Mouse (Mus musculus) limb, embryonic 15.5 days (tissue): ENCODE data around the gene Nckap5l. TPM values are rescaled to one million over a fixed set of nuclear protein-coding genes. Genes with fewer than 3 reads are reported as not detected.
A peak's percentile ranks its signal among the peaks of the same experiment; 100 is the strongest.

Source experiments
- ATAC-seq: fragments of 200-750 bp; cut with Nextera tagmentation; 2 replicates; pipeline ENCODE4 v1.8.0; 2017; ENCODE audit warnings: low read depth, moderate TSS enrichment; ENCODE audit not compliant: insufficient number of reproducible peaks, low FRiP score, low TSS enrichment
- H3K27ac ChIP-seq: fragments of 300-500 bp; sonication (generic); 2 replicates; pipeline ENCODE4 v1.5.1; 2015; ENCODE audit warnings: moderate library complexity, mild to moderate bottlenecking, inconsistent platforms
- H3K27me3 ChIP-seq: fragments of 300-500 bp; sonication (generic); 2 replicates; pipeline ENCODE4 v1.6.1; 2015; ENCODE audit warnings: inconsistent platforms
- H3K36me3 ChIP-seq: fragments of 300-500 bp; sonication (generic); 2 replicates; pipeline ENCODE4 v1.6.1; 2015; ENCODE audit warnings: inconsistent platforms
- H3K4me1 ChIP-seq: fragments of 300-500 bp; sonication (generic); 2 replicates; pipeline ENCODE4 v1.6.1; 2015; ENCODE audit warnings: inconsistent platforms
- H3K4me2 ChIP-seq: fragments of 300-500 bp; sonication (generic); 2 replicates; pipeline ENCODE4 v1.6.1; 2015; ENCODE audit warnings: mild to moderate bottlenecking, inconsistent platforms
- H3K4me3 ChIP-seq: fragments of 300-500 bp; sonication (generic); 2 replicates; pipeline ENCODE4 v1.5.1; 2015; ENCODE audit warnings: mild to moderate bottlenecking, inconsistent platforms
- H3K9ac ChIP-seq: fragments of 300-500 bp; sonication (generic); 2 replicates; pipeline ENCODE4 v1.6.1; 2015; ENCODE audit warnings: inconsistent platforms
- H3K9me3 ChIP-seq: fragments of 300-500 bp; sonication (generic); 2 replicates; pipeline ENCODE4 v1.6.1; 2016; ENCODE audit warnings: inconsistent platforms
- WGBS: fragments of 180-500 bp; shearing (Covaris S2); methylation state at CpG from one replicate; pipeline ENCODE4 v1.1.7; 2015; 5-methylcytosine and 5-hydroxymethylcytosine counted together
- polyA plus RNA-seq: library from polyadenylated mRNA; unstranded; fragments of >200 nt; fragmentation: Nextera tagmentation; extraction: Ambion mirVana; gene quantifications from 2 replicates; pipeline ENCODE4 v1.2.1, GENCODE M21; 2015

Nckap5l gene
- polyA plus RNA-seq, 1 experiment from 2014 or later, result 10.5 TPM

DNA sequence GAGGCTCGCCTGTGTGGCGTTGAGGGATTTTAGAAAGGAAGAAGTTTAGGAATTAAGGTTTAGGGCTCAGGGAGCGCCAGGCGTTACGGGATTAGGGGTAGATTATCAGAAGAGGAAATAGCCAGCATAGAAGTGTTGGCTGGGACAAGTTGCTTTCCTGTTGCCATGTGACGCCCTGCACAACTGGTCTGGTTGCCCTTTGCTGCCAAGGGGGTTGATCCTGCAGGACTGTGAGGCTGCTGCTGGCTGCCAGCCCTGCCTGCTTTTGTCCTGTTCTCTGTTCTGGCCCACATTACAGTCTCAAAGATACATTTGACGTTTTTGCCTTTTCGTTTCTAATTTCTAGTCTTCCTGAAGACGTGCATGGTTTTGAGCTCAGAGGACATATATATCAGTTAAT, 52.4 kb downstream of the Nckap5l start:
- Histone ChIP-seq H3K9ac (no peak overlapping the region), H3K36me3 (peaks cover 79% of the 10 kb centered on the region), H3K4me2 (no peak overlapping the region), H3K4me1 (no peaks in the 10 kb centered on the region), H3K9me3 (no peaks in the 10 kb centered on the region), H3K27ac (no peak overlapping the region), H3K27me3 (no peaks in the 10 kb centered on the region), H3K4me3 (no peak overlapping the region)
- WGBS, result 86% methylated on average over 9 of the region's 9 CpGs
- ATAC-seq, result no peak

DNA sequence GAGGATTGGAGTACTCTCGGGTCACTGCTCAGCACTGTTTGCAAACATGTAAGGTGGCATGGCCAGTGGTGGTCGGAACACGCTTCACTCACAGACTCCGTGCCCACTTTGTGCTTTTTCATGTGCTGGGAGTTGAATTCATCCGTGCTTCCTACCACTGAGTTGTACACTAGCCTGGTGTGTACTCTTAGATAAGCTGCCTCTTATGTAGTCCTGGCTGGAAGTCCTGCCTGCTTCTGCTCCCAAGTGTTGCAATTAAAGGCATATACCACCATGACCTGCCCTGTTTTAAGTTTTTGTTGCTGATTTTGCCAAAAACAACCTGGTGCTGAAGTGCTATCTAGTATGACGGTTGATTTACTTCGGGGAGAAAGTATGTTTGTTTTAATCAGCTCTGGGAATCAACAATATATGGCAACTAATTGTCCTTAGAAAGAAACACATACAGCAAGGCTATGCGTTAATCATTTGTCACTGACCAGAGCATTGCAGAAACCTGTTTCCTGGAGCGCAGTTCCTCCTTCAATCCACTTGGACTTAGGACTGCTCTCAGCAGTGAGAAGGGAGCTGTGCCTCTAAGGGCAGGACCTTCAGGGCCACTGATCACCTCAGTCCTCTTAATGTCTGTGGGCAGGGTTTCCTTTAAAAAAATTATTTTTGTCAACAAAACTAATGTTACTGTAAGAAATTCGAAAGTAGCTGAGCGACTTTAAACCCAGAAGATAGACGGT, 54.2 kb downstream of the Nckap5l start:
- no peak overlapping the region for H3K9ac ChIP-seq
- H3K36me3 ChIP-seq, result peaks cover 62% of the 10 kb centered on the region
- 91% methylated on average over 12 of the region's 12 CpGs for whole genome bisulfite sequencing
- no peak for ATAC-seq
- H3K9me3 ChIP-seq, result no peaks in the 10 kb centered on the region
- no peak overlapping the region for H3K4me3 ChIP-seq
- no peak overlapping the region for H3K27ac ChIP-seq
- peaks cover 14% of the 10 kb centered on the region for H3K4me1 ChIP-seq
- H3K4me2 ChIP-seq, result no peak overlapping the region
- H3K27me3 ChIP-seq, result no peaks in the 10 kb centered on the region

DNA sequence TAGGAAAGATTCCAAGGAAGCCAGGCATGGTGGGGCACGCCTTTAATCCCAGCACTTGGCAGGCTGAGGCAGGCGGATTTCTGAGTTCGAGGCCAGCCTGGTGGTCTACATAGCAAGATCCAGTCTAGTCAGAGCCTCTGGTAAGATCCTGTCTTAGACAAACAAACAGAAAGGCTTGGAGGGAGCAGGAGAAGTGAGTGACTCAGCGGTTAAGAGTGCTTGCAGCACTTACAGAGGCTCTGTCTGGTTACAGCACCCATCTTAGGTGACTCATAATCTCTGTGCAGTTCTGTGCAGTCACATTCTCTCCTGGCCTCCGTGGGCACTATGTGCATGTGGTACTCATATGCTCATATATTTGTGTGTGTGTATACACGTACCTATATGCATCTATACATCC, 56.9 kb downstream of the Nckap5l start:
- 87% methylated on average over 6 of the region's 6 CpGs for whole genome bisulfite sequencing
- Histone ChIP-seq H3K9ac (no peak overlapping the region), H3K4me3 (no peak overlapping the region), H3K4me1 (peaks cover 28% of the 10 kb centered on the region), H3K9me3 (no peaks in the 10 kb centered on the region), H3K27ac (no peak overlapping the region), H3K27me3 (no peaks in the 10 kb centered on the region), H3K4me2 (no peak overlapping the region), H3K36me3 (peaks cover 35% of the 10 kb centered on the region)
- no peak for ATAC-seq

GRCm38 (mm10) chr15:99399503-99400245, 57.9 kb downstream of the Nckap5l start:
- no peak overlapping the region for H3K9ac ChIP-seq
- H3K27ac ChIP-seq, result peak overlapping the region; percentile 30; the same call in 1 of the 2 replicates
- H3K36me3 ChIP-seq, result peaks cover 26% of the 10 kb centered on the region

GRCm38 (mm10) chr15:99397622-99398021, 59.9 kb downstream of the Nckap5l start:
- Histone ChIP-seq H3K9ac (no peak overlapping the region), H3K9me3 (no peaks in the 10 kb centered on the region), H3K27me3 (no peaks in the 10 kb centered on the region), H3K4me3 (no peak overlapping the region), H3K4me1 (peaks cover 46% of the 10 kb centered on the region), H3K36me3 (peaks cover 7% of the 10 kb centered on the region), H3K27ac (no peak overlapping the region), H3K4me2 (no peak overlapping the region)
- no peak for ATAC-seq
- WGBS, result 75% methylated on average over 2 of the region's 2 CpGs

More at GRCm38 (mm10) chr15:99399503-99400245, 57.9 kb downstream of the Nckap5l start:
- 61% methylated on average over 15 of the region's 15 CpGs for WGBS
- no peak overlapping the region for H3K4me2 ChIP-seq
- no peaks in the 10 kb centered on the region for H3K27me3 ChIP-seq
- no peaks in the 10 kb centered on the region for H3K9me3 ChIP-seq
- H3K4me1 ChIP-seq, result peaks cover 37% of the 10 kb centered on the region
- H3K4me3 ChIP-seq, result no peak overlapping the region
- no peak for ATAC-seq

- 77% methylated on average over 4 of the region's 4 CpGs for WGBS
- H3K4me2 ChIP-seq, result no peak overlapping the region
- no peaks in the 10 kb centered on the region for H3K27me3 ChIP-seq
- ATAC-seq, result no peak
- no peak overlapping the region for H3K4me3 ChIP-seq
- no peaks in the 10 kb centered on the region for H3K9me3 ChIP-seq
- H3K4me1 ChIP-seq, result peaks cover 50% of the 10 kb centered on the region
- no peak overlapping the region for H3K9ac ChIP-seq
- H3K36me3 ChIP-seq, result peaks cover under 1% of the 10 kb centered on the region
- H3K27ac ChIP-seq, result no peak overlapping the region
These were observed 60.7 kb downstream of the Nckap5l start for GRCm38 (mm10) chr15:99396875-99397274.

DNA sequence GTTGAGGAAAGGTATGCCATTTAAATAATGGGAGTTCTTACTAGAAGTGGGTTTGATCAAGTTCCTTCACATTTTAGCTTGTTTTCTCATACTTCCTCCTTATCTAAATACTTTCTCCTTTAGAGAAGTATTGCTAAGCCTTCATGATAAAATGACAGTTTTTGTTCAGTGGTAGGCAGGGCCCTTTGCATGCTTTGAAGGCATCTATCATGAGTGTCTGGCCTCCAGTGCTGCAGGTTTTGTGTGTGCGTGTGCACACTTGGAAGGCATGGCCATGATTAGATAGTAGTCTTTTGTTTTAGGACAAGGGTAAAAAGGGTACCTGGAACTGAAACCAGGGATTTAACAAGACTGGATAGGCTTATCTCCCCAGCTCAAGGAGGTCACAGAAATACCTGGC, 61.1 kb downstream of the Nckap5l start:
- Histone ChIP-seq H3K9me3 (no peaks in the 10 kb centered on the region), H3K27me3 (no peaks in the 10 kb centered on the region), H3K4me2 (no peak overlapping the region), H3K4me3 (no peak overlapping the region), H3K4me1 (peaks cover 50% of the 10 kb centered on the region), H3K27ac (no peak overlapping the region), H3K9ac (no peak overlapping the region), H3K36me3 (no peaks in the 10 kb centered on the region; the same call in 1 of the 2 replicates)
- 68% methylated on average over 1 of the region's 1 CpGs for WGBS
- ATAC-seq, result no peak

GRCm38 (mm10) chr15:99393386-99394252, 63.9 kb downstream of the Nckap5l start:
- Histone ChIP-seq H3K4me1 (peaks cover 39% of the 10 kb centered on the region), H3K9ac (peak overlapping the region; percentile 69), H3K27ac (peak overlapping the region; percentile 95), H3K9me3 (no peaks in the 10 kb centered on the region), H3K4me3 (peak overlapping the region; percentile 68), H3K36me3 (no peaks in the 10 kb centered on the region), H3K27me3 (no peaks in the 10 kb centered on the region), H3K4me2 (peak overlapping the region; percentile 79)
- ATAC-seq, result no peak
- WGBS, result 3% methylated on average over 24 of the region's 24 CpGs

DNA sequence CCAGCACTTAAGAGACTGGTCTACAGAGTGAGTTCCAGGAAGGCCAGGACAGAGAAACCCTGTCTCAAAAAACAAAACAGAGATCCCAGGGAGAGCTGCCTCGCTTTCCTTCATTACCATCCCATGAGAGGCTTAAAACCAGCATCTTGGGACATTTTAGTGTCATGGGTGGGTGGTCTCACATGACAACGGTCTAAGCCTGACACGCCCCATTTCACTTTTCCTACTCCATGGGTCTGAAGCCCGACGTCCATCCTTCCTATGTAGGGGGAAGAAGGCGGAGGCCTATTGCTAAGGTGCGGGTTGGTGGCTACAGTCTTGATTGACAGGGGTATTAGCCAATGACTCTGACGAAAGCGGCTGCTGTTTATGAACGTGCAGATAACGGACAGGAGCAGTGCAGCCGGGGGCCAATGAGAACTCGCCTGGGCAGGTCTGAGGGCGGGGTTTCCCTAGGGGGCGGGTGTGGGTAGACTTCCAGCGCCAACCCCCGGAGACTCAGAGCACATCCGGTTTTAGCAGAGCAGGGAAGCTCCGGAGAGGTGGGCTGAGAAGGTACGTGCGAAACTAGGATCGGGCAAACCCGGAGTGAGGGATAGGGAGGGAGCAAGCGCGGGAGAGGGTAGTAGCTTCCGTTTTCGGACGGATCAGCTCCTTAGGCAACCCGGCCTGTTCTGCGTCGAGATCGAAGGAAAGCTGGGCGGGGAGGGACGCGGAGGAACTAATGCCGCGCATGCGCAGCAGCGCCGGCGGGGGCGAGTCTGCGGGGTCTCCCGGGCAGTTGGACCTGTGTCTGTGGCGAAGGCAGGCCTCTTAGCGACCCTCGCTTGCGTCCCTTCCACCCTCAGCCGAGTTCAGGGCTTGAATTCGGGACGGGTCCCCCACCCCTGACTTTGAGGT, 64.8 kb downstream of the Nckap5l start, which contains the start of gene Tmbim6:
Gene Tmbim6 (plus strand): TSS at position 397 of the 900 bp plus-strand sequence.
- H3K36me3 ChIP-seq, result no peaks in the 10 kb centered on the region
- no peaks in the 10 kb centered on the region for H3K27me3 ChIP-seq
- under 1% methylated on average over 51 of the region's 51 CpGs for WGBS
- peak within 1 kb of the TSS; percentile 79 for H3K4me2 ChIP-seq
- H3K4me3 ChIP-seq, result peak within 1 kb of the TSS; percentile 68
- H3K27ac ChIP-seq, result peak within 1 kb of the TSS; percentile 95
- peak; percentile 100 for ATAC-seq
- no peaks in the 10 kb centered on the region for H3K9me3 ChIP-seq
- peaks cover 35% of the 10 kb centered on the region for H3K4me1 ChIP-seq
- H3K9ac ChIP-seq, result peak within 1 kb of the TSS; percentile 69

DNA sequence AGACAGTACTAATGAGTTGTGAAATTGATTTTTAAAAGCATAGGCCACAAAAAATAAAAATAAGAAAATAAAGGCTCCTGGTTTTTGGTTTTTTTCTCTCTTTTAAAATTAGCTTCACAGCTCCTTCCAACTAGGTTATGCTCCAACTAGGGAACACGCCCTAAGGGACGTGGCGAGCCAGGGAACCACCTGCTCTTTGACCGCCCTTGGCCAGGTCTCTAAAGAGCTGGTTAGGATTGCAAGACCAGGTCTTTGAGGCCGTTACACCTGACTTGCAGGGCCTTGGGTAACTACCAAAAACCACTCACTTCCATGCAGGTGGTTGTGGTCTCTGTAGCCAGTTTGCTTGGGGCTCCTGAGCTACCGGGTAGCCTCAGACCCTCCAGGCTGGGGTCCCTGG, 65.6 kb downstream of the Nckap5l start:
- peak overlapping the region; percentile 33; the same call in 1 of the 2 replicates for H3K27ac ChIP-seq

More for the DNA sequence above, 65.6 kb downstream of the Nckap5l start:
- WGBS, result 81% methylated on average over 6 of the region's 6 CpGs
- Histone ChIP-seq H3K27me3 (no peaks in the 10 kb centered on the region), H3K4me2 (peak overlapping the region; percentile 60), H3K4me3 (peak overlapping the region; percentile 68), H3K36me3 (no peaks in the 10 kb centered on the region), H3K9me3 (no peaks in the 10 kb centered on the region), H3K4me1 (peaks cover 35% of the 10 kb centered on the region), H3K9ac (no peak overlapping the region)
- no peak for ATAC-seq
